20 mouse cellular contexts compared by ENCODE assay signal in the genomic region with DNA sequence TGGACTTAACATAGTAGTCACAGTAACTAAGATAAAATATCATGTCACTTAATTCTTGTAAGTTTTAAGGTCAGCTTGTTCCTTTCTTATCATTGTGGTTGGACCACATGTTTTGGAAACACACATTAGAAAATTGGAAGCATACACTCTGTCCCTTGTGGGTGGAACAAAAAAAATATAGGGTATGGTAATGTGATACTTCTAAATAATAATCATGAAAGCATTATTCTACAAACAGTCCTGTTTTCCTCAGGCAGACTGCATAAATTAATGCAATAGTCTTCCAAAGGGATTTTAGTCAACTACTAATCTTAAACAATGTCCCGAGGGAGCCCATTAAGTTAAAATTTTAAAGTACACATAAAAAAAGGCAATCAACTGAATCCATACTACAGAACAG. TPM values are rescaled to one million over a fixed set of nuclear protein-coding genes. Genes with fewer than 3 reads are reported as not detected.
"Had no signal": no experiment of that assay in that cellular context is flagged by ENCODE, and none has a peak within 500 bp of the region (broad histone marks: within the 10 kb centered on the region; RNA-seq: fewer than 3 reads in every experiment).

No protein-coding gene starts in this region.

- H3K27ac ChIP-seq: lung, embryonic 15.5 days; macrophage; midbrain, embryonic 13.5 days; neural tube, embryonic 12.5 days; stomach, embryonic 15.5 days; stomach, postnatal 0 days had no signal

- H3K9ac ChIP-seq: liver, postnatal 0 days; lung, embryonic 15.5 days; midbrain, embryonic 13.5 days; neural tube, embryonic 12.5 days; stomach, embryonic 15.5 days had no signal

- H3K4me1 ChIP-seq: lung, embryonic 15.5 days; megakaryocyte, embryonic 14.5 days; neural tube, embryonic 12.5 days; stomach, embryonic 15.5 days had no signal

- H3K4me3 ChIP-seq: lung, embryonic 15.5 days; megakaryocyte, embryonic 14.5 days; midbrain, embryonic 13.5 days; neural tube, embryonic 12.5 days; stomach, embryonic 15.5 days had no signal

- ATAC-seq: liver, postnatal 0 days; lung, postnatal 0 days; midbrain, embryonic 13.5 days had no signal

- H3K9me3 ChIP-seq: lung, embryonic 15.5 days; megakaryocyte, embryonic 14.5 days; midbrain, embryonic 13.5 days; neural tube, embryonic 12.5 days; stomach, embryonic 15.5 days had no signal

- H3K4me2 ChIP-seq: lung, embryonic 15.5 days; midbrain, embryonic 11.5 days; midbrain, embryonic 13.5 days; neural tube, embryonic 12.5 days; stomach, embryonic 15.5 days had no signal

- DNase-seq: liver, postnatal 0 days; lung, adult 2 months; lung, postnatal 14 days; lung, postnatal 36 days; right cerebral cortex, postnatal 14 days; thymus, adult 2 months; thymus, postnatal 25 days; thymus, postnatal 4 days had no signal

- H3K27me3 ChIP-seq: lung, embryonic 15.5 days; megakaryocyte, embryonic 14.5 days; midbrain, embryonic 13.5 days; neural tube, embryonic 12.5 days; stomach, embryonic 15.5 days had no signal

- H3K36me3 ChIP-seq: lung, embryonic 15.5 days; midbrain, embryonic 13.5 days; neural tube, embryonic 12.5 days; stomach, embryonic 15.5 days had no signal

RNA-seq across cellular contexts. Expression of a gene that starts 6.7 kb away (rescaled TPM):
- polyA plus RNA-seq: liver, postnatal 0 days; lung, adult 2 months; macrophage; midbrain, embryonic 11.5 days; midbrain, postnatal 0 days; spleen, adult 2 months; thymus, adult 2 months; urinary bladder, adult 2 months had no signal
